Mouse (Mus musculus): ENCODE data around the gene Bcas3.

Gene Bcas3

GRCm38 (mm10) chr11:85811676-85812075 lies 458.7 kb downstream of the Bcas3 start:
- no peak for DNase-seq

DNA sequence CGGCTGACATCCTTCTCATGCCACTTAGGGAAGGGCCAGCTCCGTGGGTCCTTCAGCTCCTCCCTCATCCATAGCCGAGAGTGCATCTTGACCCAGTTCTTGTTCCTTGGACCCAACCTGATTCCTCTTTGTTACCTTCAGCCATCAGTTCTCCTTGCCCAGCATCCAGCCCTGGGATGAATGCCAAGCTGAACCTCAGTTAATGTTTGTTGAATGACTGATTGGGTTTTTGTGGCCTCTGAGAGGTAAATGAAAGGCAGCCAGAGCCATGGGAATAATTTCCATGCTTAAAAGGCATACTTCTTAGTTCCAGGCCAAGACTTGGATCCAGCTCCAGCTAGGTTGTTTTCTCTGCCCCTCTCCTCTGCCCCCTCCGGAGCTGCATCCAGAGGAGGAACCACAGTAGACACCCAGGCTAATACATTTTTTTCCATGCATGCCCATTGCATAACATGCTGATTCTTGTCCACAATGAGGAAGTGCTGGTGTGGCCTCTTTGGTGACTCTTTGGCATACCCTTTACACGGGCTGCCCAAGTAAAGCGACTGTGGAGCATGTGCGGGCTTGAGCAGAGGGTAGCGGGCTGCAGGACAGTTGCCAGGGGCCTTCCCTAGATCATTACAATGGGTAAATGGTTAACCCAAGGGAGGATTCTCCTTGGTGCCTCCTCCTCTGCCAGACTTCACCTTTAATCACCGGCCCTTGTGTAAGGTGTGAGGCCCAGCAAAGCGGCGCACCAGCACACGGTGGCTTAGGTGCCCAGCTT lies 459.4 kb downstream of the Bcas3 start:
- DNase-seq = peak; percentile 60

GRCm38 (mm10) chr11:85814678-85815077 lies 461.7 kb downstream of the Bcas3 start:
- no peak for DNase-seq

- DNase-seq = no peak
These were observed 463.5 kb downstream of the Bcas3 start for GRCm38 (mm10) chr11:85816471-85816870.

GRCm38 (mm10) chr11:85818401-85818800 lies 465.4 kb downstream of the Bcas3 start:
- DNase-seq = no peak

DNA sequence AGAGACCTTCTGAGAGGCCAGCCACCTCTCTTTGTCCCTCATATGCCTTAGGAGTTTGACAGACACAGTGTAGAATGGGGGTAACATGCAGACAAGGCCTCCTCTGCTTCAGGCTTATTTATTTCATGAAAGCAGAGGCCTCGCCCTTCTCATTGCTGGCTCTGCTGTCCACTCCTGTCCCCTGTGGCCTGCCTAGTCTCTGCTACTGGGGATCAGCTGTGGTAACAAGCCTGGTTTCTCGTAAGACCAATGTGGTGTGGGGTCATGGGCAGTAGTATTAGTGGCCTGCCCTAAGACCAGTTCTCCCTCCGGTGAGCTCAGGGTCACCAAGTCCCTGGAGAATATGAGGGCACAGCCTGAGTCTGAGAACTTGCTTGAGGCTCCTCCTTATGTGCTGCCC lies 468.0 kb downstream of the Bcas3 start:
- DNase-seq = no peak

- DNase-seq = no peak
These were observed 468.7 kb downstream of the Bcas3 start for GRCm38 (mm10) chr11:85821659-85822058.

GRCm38 (mm10) chr11:85823181-85823580 lies 470.2 kb downstream of the Bcas3 start:
- DNase-seq = peak; percentile 93

GRCm38 (mm10) chr11:85823794-85824193 lies 470.8 kb downstream of the Bcas3 start:
- no peak for DNase-seq

DNA sequence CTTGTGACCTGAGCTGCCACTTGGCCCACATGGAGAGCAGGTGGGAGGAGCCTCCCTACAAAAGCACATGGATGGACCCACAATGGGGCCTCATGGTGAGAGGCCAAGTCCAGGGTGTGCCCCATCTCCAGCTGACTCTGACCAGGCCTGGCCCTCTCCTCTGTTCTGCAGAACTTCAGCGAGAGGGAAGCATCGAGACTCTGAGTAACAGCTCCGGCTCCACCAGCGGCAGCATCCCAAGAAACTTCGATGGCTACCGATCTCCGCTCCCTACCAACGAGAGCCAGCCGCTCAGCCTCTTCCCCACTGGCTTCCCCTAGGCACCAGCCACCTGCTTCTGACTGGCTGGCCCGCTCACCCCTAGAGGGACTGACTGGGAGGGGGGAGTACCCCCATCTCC lies 472.1 kb downstream of the Bcas3 start:
- no peak for DNase-seq

GRCm38 (mm10) chr11:85825823-85826222 lies 472.9 kb downstream of the Bcas3 start:
- no peak for DNase-seq

DNA sequence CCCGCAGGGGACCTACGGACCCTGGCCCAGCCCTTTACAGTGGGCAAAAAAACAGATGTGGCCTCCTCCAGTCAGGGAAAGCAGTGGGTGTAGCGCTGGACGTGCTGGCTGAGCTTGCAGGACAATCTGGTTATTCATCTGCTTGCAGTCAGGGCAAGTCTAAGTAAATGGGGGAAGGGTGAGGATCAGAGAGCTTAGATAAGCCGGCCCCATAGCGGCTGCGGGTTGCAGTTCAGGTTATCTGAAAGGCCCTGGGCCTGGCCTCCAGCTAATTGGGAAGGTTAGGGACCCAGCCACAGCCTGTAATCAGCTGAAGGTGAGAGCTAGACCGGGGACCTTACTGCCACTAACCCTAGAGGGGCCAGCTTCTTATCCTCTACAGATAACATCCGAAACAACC lies 474.4 kb downstream of the Bcas3 start:
- DNase-seq = no peak

DNA sequence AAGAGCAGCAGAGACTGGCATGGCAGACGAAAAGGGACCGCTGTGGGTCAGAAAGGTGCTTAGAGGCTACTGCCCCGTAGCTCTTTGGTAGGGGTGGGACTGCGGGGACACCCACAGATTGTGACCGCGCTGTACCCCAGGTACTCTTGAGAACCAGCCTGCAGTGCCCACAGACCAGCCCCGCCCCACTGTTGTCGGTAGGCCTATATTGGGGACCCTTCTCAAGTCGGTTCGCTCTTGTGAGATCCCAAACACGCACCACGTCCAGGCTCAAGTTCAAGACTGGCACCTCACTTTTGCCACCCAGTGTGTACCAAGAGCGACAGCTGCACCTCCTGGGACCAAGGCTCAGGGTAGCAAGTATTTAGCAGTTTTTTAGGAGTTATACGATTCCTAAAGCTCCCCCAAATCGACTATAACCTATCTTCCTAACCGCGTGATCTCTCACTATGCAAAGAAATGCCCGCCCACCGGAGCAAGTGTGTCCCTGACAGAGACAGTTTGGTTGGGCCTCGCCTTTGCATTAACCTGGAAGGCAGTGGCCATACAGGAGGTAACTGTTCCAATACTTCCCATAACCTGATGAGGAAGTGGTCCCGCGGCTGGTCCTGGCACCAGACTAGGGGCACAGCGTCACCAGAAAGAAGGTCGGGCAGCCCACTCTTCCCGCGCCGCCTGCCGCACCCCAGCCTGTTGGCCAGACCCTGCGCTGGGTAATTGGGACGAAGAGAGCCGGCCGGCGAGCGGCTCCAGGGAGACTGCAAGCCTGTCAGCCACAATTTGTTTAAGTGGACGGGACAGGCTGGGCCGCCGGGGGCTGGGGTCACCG lies 475.9 kb downstream of the Bcas3 start:
- no peak for DNase-seq

DNA sequence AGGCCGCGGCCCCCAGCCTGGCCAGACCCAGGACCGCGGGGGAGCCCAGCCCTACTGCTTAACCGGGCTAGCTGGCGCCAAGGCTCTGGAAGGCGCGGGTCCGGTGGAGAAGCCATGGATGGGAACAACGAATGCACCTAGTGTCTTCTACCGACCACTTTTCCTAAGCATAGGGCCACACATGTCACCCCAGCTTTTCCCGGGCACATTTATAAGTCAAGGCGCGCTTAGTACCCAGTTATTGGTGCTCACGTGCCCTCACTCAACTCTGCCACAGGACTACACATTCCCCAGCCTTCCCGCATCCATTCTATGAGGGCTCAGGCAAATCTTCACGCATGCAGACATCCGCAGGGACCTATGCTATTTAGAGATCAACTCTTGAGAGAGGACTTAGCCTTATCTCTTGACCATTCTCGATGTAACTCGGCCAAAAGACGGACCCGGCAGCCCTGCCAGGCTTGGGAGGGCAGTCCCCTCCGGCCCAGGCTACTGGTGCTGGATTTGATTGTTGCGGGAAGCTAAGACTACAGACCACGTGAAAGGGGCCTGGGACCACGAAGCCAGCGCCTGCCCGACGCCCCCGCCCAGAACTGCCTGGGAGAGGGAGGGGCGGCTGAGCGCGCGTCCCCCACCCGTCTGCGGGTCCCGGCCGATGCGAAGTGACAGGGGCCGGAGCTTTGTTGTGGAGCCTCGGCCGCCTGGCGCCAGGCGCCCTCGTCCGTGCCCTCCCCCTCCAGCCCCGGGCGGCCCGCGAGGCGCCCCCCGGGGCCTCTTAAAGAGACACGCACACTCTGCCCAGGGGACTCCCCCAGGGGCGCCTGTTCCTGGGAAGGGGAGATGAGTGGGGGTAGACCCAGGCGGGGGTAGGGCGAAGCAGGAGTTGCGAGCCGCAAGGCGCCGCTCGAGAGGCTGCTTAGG lies 476.8 kb downstream of the Bcas3 start:
- DNase-seq = no peak

DNA sequence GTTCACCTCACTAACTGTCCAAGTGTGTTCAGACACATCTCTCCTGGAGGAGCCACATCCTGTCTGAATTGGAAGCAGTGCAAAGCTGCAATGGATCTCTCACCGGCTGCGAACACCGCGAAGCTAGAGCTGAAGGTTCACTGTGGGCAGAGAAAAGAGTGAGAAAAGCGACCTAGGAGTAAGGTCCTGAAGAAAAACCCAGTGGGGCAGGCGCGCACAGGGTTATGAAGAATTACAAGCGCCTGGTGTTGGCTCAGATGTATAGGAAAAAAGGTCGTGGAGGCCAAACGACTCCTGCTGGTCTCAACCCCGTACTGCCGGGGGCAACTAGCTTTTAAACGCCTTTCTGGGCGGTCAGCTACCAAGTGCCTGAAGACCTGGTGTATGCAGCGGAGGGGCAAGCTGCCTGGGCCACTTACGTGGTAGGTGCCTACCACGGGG lies 478.0 kb downstream of the Bcas3 start:
- DNase-seq = no peak

DNA sequence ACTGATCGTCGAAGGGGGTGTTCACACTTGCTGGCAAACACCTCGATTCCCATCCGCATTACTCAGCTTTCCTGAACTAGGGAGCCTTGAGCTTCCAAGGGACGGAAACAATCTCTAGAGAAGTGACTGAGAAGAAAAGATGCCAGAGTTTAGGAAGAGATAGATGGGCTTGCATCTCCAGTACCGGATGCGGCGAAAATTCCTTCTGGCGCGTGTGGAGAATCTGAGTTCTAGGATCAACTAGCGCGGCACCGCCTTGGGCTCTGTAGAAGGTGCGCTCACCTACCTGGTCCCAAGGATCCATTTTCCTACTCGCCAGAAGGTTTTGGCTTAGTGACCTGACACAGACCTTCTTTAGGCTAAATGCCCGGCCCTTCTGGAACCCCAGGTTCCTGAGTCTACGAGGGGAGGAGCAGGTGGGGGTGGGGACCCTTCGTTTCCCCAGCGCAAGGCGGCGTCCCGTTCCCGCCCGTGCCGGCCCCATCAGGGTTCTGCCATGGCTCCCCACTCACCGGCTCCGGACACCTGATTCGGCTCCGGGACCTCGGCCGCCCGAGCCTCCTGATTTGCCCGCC lies 478.8 kb downstream of the Bcas3 start:
- DNase-seq = no peak

- DNase-seq = peak; percentile 92
These were observed 479.4 kb downstream of the Bcas3 start, which contains the start of gene Tbx2 for GRCm38 (mm10) chr11:85832231-85832924. Gene Tbx2, plus strand, starts transcription at chr11:85832551.

DNA sequence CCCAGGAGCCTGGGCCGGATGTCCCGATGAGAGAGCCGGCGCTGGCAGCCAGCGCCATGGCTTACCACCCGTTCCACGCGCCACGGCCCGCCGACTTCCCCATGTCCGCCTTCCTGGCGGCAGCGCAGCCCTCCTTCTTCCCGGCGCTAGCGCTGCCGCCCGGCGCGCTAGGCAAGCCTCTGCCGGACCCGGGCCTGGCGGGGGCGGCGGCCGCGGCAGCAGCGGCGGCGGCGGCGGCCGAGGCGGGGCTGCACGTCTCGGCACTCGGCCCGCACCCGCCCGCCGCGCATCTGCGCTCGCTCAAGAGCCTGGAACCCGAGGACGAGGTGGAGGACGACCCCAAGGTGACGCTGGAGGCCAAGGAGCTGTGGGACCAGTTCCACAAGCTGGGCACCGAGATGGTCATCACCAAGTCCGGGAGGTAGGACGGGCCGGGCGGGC lies 480.1 kb downstream of the Bcas3 start:
- no peak for DNase-seq

DNA sequence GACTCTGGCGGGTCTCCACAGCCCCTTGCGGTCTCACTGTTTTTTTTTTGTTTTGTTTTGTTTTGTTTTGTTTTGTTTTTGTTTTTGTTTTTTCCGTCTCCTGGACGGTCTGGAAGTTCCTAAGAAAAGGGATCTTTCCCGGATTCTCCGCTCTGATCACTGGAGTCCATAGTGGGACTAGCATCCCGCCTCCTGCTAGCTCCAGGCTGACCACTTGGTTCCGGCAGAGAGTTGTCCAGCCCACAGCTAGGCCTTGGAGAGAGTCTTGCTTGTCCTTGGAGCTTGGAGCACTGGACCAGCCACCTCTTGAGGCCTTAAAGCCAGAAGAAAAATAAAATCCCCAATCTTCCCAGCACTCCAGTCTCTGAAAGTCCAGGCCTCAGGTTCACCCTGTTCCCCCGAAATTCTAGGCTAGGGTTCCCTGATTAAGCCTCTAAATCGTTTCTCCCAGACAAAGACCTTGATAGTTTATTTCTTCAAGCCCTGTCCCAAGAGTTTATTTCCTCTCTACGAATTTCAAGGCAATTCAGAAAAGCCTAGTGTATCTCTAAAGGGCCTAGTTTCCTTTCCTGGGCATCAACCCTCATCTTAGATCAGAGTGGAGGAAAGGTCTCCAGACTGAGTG lies 480.9 kb downstream of the Bcas3 start:
- DNase-seq = no peak

GRCm38 (mm10) chr11:85834386-85834931 lies 481.5 kb downstream of the Bcas3 start:
- DNase-seq = no peak

Measured in lung, postnatal 36 days (tissue).